Mouse (Mus musculus) spleen, adult 2 months (tissue): ENCODE data around the gene Pkd2. TPM values are rescaled to one million over a fixed set of nuclear protein-coding genes. Genes with fewer than 3 reads are reported as not detected.

Experiments
- DNase-seq, 2 experiments: peaks; one replicate each; pipeline versions ENCODE4 v3.0.0 to v3.0.0-alpha.2; 2012 to 2021; ENCODE audit warnings: low spot score in 2 of 2, low read depth in 1 of 2
- H3K27ac ChIP-seq: fragments of 200-500 bp; 2 replicates; pipeline ENCODE4 v1.5.1; 2012; ENCODE audit warnings: low read length, inconsistent platforms; ENCODE audit not compliant: insufficient read depth
- H3K27me3 ChIP-seq: fragments of 200-500 bp; 2 replicates; pipeline ENCODE4 v1.6.1; 2012; ENCODE audit warnings: mild to moderate bottlenecking, moderate library complexity, low read length, inconsistent platforms; ENCODE audit not compliant: control insufficient read depth, insufficient read depth
- H3K36me3 ChIP-seq: fragments of 200-500 bp; 2 replicates; pipeline ENCODE4 v1.6.1; 2012; ENCODE audit warnings: mild to moderate bottlenecking, low read length, inconsistent platforms; ENCODE audit not compliant: control insufficient read depth, insufficient read depth
- H3K4me1 ChIP-seq: fragments of 200-500 bp; 2 replicates; pipeline ENCODE4 v1.6.1; 2011; ENCODE audit warnings: inconsistent platforms; ENCODE audit not compliant: control insufficient read depth, insufficient read depth, insufficient read length
- H3K4me3 ChIP-seq: fragments of 200-500 bp; 2 replicates; pipeline ENCODE4 v1.5.1; 2011; ENCODE audit warnings: mild to moderate bottlenecking, inconsistent platforms; ENCODE audit not compliant: insufficient read depth, insufficient read length; ENCODE audit errors: extremely low read depth
- CTCF ChIP-seq: fragments of 200-500 bp; IDR thresholded peaks from 2 replicates; pipeline ENCODE4 v1.5.1; 2011; ENCODE audit warnings: mild to moderate bottlenecking, inconsistent platforms; ENCODE audit not compliant: insufficient read depth, insufficient read length, insufficient replicate concordance; ENCODE audit errors: extremely low read depth
- POLR2A ChIP-seq: fragments of 200-500 bp; IDR thresholded peaks from 2 replicates; pipeline ENCODE4 v1.6.1; 2011; ENCODE audit warnings: low read depth, low read length, inconsistent platforms
- WGBS: fragments of 180-500 bp; shearing (Covaris S2); methylation state at CpG from one replicate; pipeline ENCODE4 v1.1.7; 2018; 5-methylcytosine and 5-hydroxymethylcytosine counted together
- polyA plus RNA-seq: library from polyadenylated mRNA; depleted of rRNA; stranded (reverse); fragments of >200 nt; gene quantifications from 2 replicates; pipeline ENCODE4 v1.2.3, GENCODE M21; 2012; rRNA removed

Gene Pkd2
- 5.3 and 6.5 TPM in 2 replicates for polyA plus RNA-seq

GRCm38 (mm10) chr5:104458832-104459705 lies at the start of gene Pkd2:
Pkd2 (plus strand) TSS chr5:104459450.
- Histone ChIP-seq H3K27me3 (peaks cover 9% of the 10 kb centered on the region), H3K4me1 (0 out of 2 replicates have a peak, but pooled peaks cover 2% of the 10 kb centered on the region), H3K27ac (peak within 1 kb of the TSS; percentile 62; the same call in 1 of the 2 replicates), H3K36me3 (no peaks in the 10 kb centered on the region), H3K4me3 (peak within 1 kb of the TSS; percentile 59)
- peak in 1 of 2 experiments; percentile 3 for DNase-seq
- 13% methylated on average over 46 of the region's 46 CpGs for WGBS
- TF ChIP-seq CTCF (no peak), POLR2A (no peak)

GRCm38 (mm10) chr5:104415999-104416398 lies 43.3 kb upstream of the Pkd2 start:
- Histone ChIP-seq H3K27ac (no peak overlapping the region), H3K4me3 (no peak overlapping the region), H3K4me1 (no peaks in the 10 kb centered on the region), H3K27me3 (no peaks in the 10 kb centered on the region), H3K36me3 (no peaks in the 10 kb centered on the region)
- TF ChIP-seq CTCF, result no peak
- TF ChIP-seq POLR2A, result no peak
- whole genome bisulfite sequencing, result 85% methylated on average over 2 of the region's 2 CpGs
- DNase-seq, result no peak

- H3K27ac ChIP-seq, result no peak overlapping the region
- DNase-seq, result no peak
- no peaks in the 10 kb centered on the region for H3K27me3 ChIP-seq
- no peaks in the 10 kb centered on the region for H3K4me1 ChIP-seq
- H3K4me3 ChIP-seq, result no peak overlapping the region
- WGBS, result 53% methylated on average over 3 of the region's 3 CpGs
- TF ChIP-seq POLR2A (no peak), CTCF (no peak)
- H3K36me3 ChIP-seq, result no peaks in the 10 kb centered on the region
Measured at GRCm38 (mm10) chr5:104417028-104417427, 42.2 kb upstream of the Pkd2 start.

GRCm38 (mm10) chr5:104417721-104418120 lies 41.5 kb upstream of the Pkd2 start:
- TF ChIP-seq POLR2A (no peak), CTCF (no peak)
- no peak for DNase-seq
- H3K4me3 ChIP-seq, result no peak overlapping the region
- no peaks in the 10 kb centered on the region for H3K27me3 ChIP-seq
- no peaks in the 10 kb centered on the region for H3K36me3 ChIP-seq
- 98% methylated on average over 1 of the region's 1 CpGs for WGBS
- H3K27ac ChIP-seq, result no peak overlapping the region
- no peaks in the 10 kb centered on the region for H3K4me1 ChIP-seq

- H3K27ac ChIP-seq, result no peak overlapping the region
- H3K27me3 ChIP-seq, result no peaks in the 10 kb centered on the region
- 74% methylated on average over 2 of the region's 2 CpGs for WGBS
- H3K4me1 ChIP-seq, result no peaks in the 10 kb centered on the region
- H3K36me3 ChIP-seq, result no peaks in the 10 kb centered on the region
- TF ChIP-seq CTCF (no peak), POLR2A (no peak)
- DNase-seq, result no peak
- no peak overlapping the region for H3K4me3 ChIP-seq
Measured at GRCm38 (mm10) chr5:104422039-104422438, 37.2 kb upstream of the Pkd2 start.

GRCm38 (mm10) chr5:104423861-104424260 lies 35.4 kb upstream of the Pkd2 start:
- no peaks in the 10 kb centered on the region for H3K27me3 ChIP-seq
- WGBS, result 91% methylated on average over 3 of the region's 3 CpGs
- H3K4me3 ChIP-seq, result no peak overlapping the region
- H3K4me1 ChIP-seq, result no peaks in the 10 kb centered on the region
- no peak for TF ChIP-seq CTCF
- TF ChIP-seq POLR2A, result no peak
- H3K27ac ChIP-seq, result no peak overlapping the region
- H3K36me3 ChIP-seq, result no peaks in the 10 kb centered on the region
- DNase-seq, result no peak

GRCm38 (mm10) chr5:104425949-104426348 lies 33.3 kb upstream of the Pkd2 start:
- Histone ChIP-seq H3K27me3 (no peaks in the 10 kb centered on the region), H3K36me3 (no peaks in the 10 kb centered on the region), H3K4me3 (no peak overlapping the region), H3K4me1 (no peaks in the 10 kb centered on the region), H3K27ac (no peak overlapping the region)
- 8% methylated on average over 8 of the region's 8 CpGs for WGBS
- no peak for TF ChIP-seq CTCF
- no peak for TF ChIP-seq POLR2A
- DNase-seq, result no peak
